In the genomic region with DNA sequence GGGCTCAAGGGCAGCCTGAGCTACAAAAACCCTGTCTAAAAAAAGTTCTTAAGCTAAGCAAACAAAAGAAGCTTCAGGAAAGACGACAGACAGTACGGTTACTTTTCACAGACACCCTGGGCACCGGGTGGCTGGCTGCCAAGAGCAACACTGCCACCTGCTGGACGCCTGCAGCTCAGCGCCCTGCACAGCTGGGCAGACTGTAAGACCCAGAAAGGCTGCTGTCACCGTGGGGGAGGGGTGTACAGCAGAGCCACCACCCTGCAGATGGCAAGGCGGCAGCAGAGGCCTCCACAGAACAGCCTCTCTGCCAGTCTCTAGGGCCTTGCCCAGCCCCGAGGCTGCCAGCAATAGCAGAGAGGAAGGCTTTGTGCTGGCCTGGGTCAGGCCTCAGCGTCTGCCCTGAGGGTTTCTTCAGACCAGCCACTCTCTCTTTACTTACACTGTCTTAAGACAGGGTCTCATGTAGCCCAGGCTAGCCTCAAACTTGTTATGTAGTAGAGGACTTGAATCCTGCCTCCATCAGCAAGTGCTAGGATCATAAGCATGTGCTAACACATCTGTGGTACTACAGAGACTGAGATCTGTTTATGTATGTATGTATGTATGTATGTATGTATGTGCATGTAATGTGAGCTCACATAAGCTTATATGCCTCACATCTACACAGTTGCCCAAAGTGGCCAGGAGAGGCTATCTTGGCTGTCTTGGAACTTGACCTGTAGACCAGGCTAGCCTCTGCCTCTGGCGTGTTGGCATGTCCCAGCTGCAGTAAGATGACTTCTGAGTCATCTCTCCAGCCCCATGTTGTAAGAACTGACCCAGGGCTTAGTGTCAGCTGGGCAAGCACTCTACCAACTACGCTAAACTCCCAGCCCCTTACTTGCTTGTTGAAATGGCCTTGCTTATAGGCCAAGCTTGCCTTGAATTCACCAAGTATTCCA, we compare ENCODE assay signal across 8 mouse cellular contexts. TPM values are rescaled to one million over a fixed set of nuclear protein-coding genes. Genes with fewer than 3 reads are reported as not detected.
DNase-seq lines count a peak whose midpoint lies in the region; ATAC-seq lines count a peak whose summit lies in the region.

No protein-coding gene starts in this region.

- no peak overlapping the region for H3K4me3 ChIP-seq in embryonic facial prominence, embryonic 14.5 days (ENCODE audit: low read depth, low read length)
- no peak overlapping the region for H3K4me3 ChIP-seq in kidney, embryonic 15.5 days (replicated peaks)
- no peak overlapping the region for H3K4me3 ChIP-seq in limb, embryonic 15.5 days

- peaks cover 50% of the 10 kb centered on the region for H3K36me3 ChIP-seq in embryonic facial prominence, embryonic 14.5 days (ENCODE audit: control insufficient read depth, insufficient read depth, low read length)
- H3K36me3 ChIP-seq in kidney, embryonic 15.5 days, result peaks cover 51% of the 10 kb centered on the region
- peaks cover 43% of the 10 kb centered on the region for H3K36me3 ChIP-seq in limb, embryonic 15.5 days

- 27% methylated on average over 11 of the region's 11 CpGs for WGBS in embryonic facial prominence, embryonic 14.5 days
- WGBS in kidney, embryonic 15.5 days, result 30% methylated on average over 11 of the region's 11 CpGs
- 28% methylated on average over 11 of the region's 11 CpGs for WGBS in limb, embryonic 15.5 days

- 0 out of 2 replicates have a peak overlapping the region, but pooled peaks have one; percentile 8 for H3K9ac ChIP-seq in embryonic facial prominence, embryonic 14.5 days (ENCODE audit: low read depth, low read length)
- no peak overlapping the region for H3K9ac ChIP-seq in kidney, embryonic 15.5 days
- no peak overlapping the region for H3K9ac ChIP-seq in limb, embryonic 15.5 days

- peak; percentile 79 for ATAC-seq in embryonic facial prominence, embryonic 14.5 days (ENCODE audit: low read depth)
- ATAC-seq in kidney, embryonic 15.5 days (replicated peaks; ENCODE audit: low FRiP score), result peak; percentile 51; the same call in 1 of the 2 replicates
- 0 out of 2 replicates have a peak, but pooled peaks have one; percentile 35 for ATAC-seq in limb, embryonic 15.5 days (ENCODE audit: insufficient number of reproducible peaks, low FRiP score, low TSS enrichment, low read depth)

- peak; percentile 86 for DNase-seq in A20 (ENCODE audit: low read depth, low spot score)
- DNase-seq in adrenal gland, postnatal 4 days (ENCODE audit: low spot score in 2 of 2), result peak; percentile 73 to 85
- peak; percentile 84 for DNase-seq in embryonic facial prominence, embryonic 14.5 days (ENCODE audit: low spot score)
- DNase-seq in heart, adult 9 months (ENCODE audit: low spot score in 2 of 2), result peak; percentile 60 to 71
- peak; percentile 29 to 73 for DNase-seq in monocyte, adult 2 months (ENCODE audit: low read depth in 1 of 2, low spot score in 2 of 2)
- DNase-seq in spleen, postnatal 10 days (ENCODE audit: low spot score in 2 of 2), result peak; percentile 89 to 93

- H3K9me3 ChIP-seq in embryonic facial prominence, embryonic 14.5 days (ENCODE audit: control insufficient read depth, low read length), result no peaks in the 10 kb centered on the region
- H3K9me3 ChIP-seq in kidney, embryonic 15.5 days (replicated peaks), result no peaks in the 10 kb centered on the region
- H3K9me3 ChIP-seq in limb, embryonic 15.5 days, result no peaks in the 10 kb centered on the region

- peaks cover 2% of the 10 kb centered on the region; the same call in 1 of the 2 replicates for H3K4me1 ChIP-seq in embryonic facial prominence, embryonic 14.5 days (ENCODE audit: control insufficient read depth, insufficient read depth, low read length)
- peaks cover 34% of the 10 kb centered on the region for H3K4me1 ChIP-seq in kidney, embryonic 15.5 days
- H3K4me1 ChIP-seq in limb, embryonic 15.5 days, result peaks cover 38% of the 10 kb centered on the region

- no peak overlapping the region for H3K4me2 ChIP-seq in embryonic facial prominence, embryonic 14.5 days (ENCODE audit: low read depth, low read length)
- H3K4me2 ChIP-seq in kidney, embryonic 15.5 days, result no peak overlapping the region
- H3K4me2 ChIP-seq in limb, embryonic 15.5 days, result no peak overlapping the region

- H3K27ac ChIP-seq in embryonic facial prominence, embryonic 14.5 days (replicated peaks; ENCODE audit: low read depth, low read length), result no peak overlapping the region; the same call in 1 of the 2 replicates
- H3K27ac ChIP-seq in kidney, embryonic 15.5 days, result no peak overlapping the region
- 0 out of 2 replicates have a peak overlapping the region, but pooled peaks have one; percentile 2 for H3K27ac ChIP-seq in limb, embryonic 15.5 days

- no peaks in the 10 kb centered on the region for H3K27me3 ChIP-seq in embryonic facial prominence, embryonic 14.5 days (replicated peaks; ENCODE audit: control insufficient read depth, insufficient read depth, low read length)
- H3K27me3 ChIP-seq in kidney, embryonic 15.5 days, result no peaks in the 10 kb centered on the region
- H3K27me3 ChIP-seq in limb, embryonic 15.5 days, result no peaks in the 10 kb centered on the region

RNA-seq across cellular contexts. Expression of a gene that starts 17.6 kb away (rescaled TPM):
- total RNA-seq in adrenal gland, postnatal 4 days (2021), result 10 to 100 TPM; 18.3 to 20.9 TPM
- polyA plus RNA-seq in embryonic facial prominence, embryonic 14.5 days (2014; fragmentation: Nextera tagmentation; extraction: Ambion mirVana), result 9.2 and 9.4 TPM in 2 replicates
- 16.7 and 17.8 TPM in 2 replicates for polyA plus RNA-seq in kidney, embryonic 15.5 days (2015; fragmentation: Nextera tagmentation; extraction: Ambion mirVana)
- 12.5 and 12.6 TPM in 2 replicates for polyA plus RNA-seq in limb, embryonic 15.5 days (2015; fragmentation: Nextera tagmentation; extraction: Ambion mirVana)

RNA-seq across cellular contexts. Expression of a gene that starts 28.9 kb away (rescaled TPM):
- total RNA-seq in adrenal gland, postnatal 4 days (2021), result 1,000 to 10,000 TPM; 3,089 to 3,273 TPM
- polyA plus RNA-seq in embryonic facial prominence, embryonic 14.5 days (2014; fragmentation: Nextera tagmentation; extraction: Ambion mirVana), result 12,527 and 12,883 TPM in 2 replicates
- polyA plus RNA-seq in kidney, embryonic 15.5 days (2015; fragmentation: Nextera tagmentation; extraction: Ambion mirVana), result 14,718 and 15,443 TPM in 2 replicates
- 13,307 and 13,671 TPM in 2 replicates for polyA plus RNA-seq in limb, embryonic 15.5 days (2015; fragmentation: Nextera tagmentation; extraction: Ambion mirVana)
